Mouse (Mus musculus): ENCODE measurements around the gene Mtmr3. TPM values are rescaled to one million over a fixed set of nuclear protein-coding genes. Genes with fewer than 3 reads are reported as not detected.

The Mtmr3 gene
- total RNA-seq, 2 experiments from 2014 or later = 56.9 to 59.9 TPM

Other genes starting within 250 kb of the Mtmr3 start
- gene Hormad2, start 153.8 kb downstream of the Mtmr3 start, total RNA-seq (2021) = not detected
- gene Gm11032, start 25.2 kb upstream of the Mtmr3 start, total RNA-seq (2021) = not detected
- 10 to 100 TPM; 15.2 to 16.4 TPM for gene Ascc2, start 42.9 kb upstream of the Mtmr3 start, total RNA-seq (2021)
- gene Uqcr10, start 109.5 kb upstream of the Mtmr3 start, total RNA-seq (2021) = 1,000 to 10,000 TPM; 1,345 to 1,457 TPM
- gene Zmat5, start 109.8 kb upstream of the Mtmr3 start, total RNA-seq (2021) = 10 to 100 TPM; 23.8 to 23.9 TPM
- gene Cabp7, start 151.9 kb upstream of the Mtmr3 start, total RNA-seq (2021) = not detected